22 mouse cellular contexts compared by ENCODE assay signal in genomic region chr1:56183503-56184198, GRCm38 (mm10).
DNase-seq lines count a peak whose midpoint lies in the region; ATAC-seq and TF ChIP-seq lines count a peak whose summit lies in the region.
"Had no signal": no experiment of that assay in that cellular context is flagged by ENCODE, and none has a peak within 500 bp of the region (broad histone marks: within the 10 kb centered on the region; RNA-seq: fewer than 3 reads in every experiment).

No protein-coding gene starts in this region.

- no peaks in the 10 kb centered on the region for H3K27me3 ChIP-seq in forebrain, postnatal 0 days (ENCODE audit: insufficient read depth, low read length)
- H3K27me3 ChIP-seq in forebrain, embryonic 13.5 days = no peaks in the 10 kb centered on the region
- H3K27me3 ChIP-seq in kidney, adult 2 months (replicated peaks; ENCODE audit: control insufficient read depth, insufficient read depth, low read length) = no peaks in the 10 kb centered on the region
- no peaks in the 10 kb centered on the region for H3K27me3 ChIP-seq in kidney, embryonic 14.5 days (ENCODE audit: control insufficient read depth, insufficient read depth, low read length)
- H3K27me3 ChIP-seq in limb, embryonic 13.5 days = peaks cover 3% of the 10 kb centered on the region; the same call in 1 of the 2 replicates
- H3K27me3 ChIP-seq in limb, embryonic 10.5 days (ENCODE audit: low read depth, poor library complexity, severe bottlenecking) = no peaks in the 10 kb centered on the region
- no peaks in the 10 kb centered on the region for H3K27me3 ChIP-seq in intestine, embryonic 16.5 days (replicated peaks; ENCODE audit: control insufficient read depth, insufficient read depth, low read length)
- H3K27me3 ChIP-seq: embryonic facial prominence, embryonic 12.5 days; heart, embryonic 15.5 days; midbrain, embryonic 15.5 days; neural tube, embryonic 15.5 days had no signal

- H3K36me3 ChIP-seq in forebrain, postnatal 0 days (ENCODE audit: insufficient read depth) = no peaks in the 10 kb centered on the region
- H3K36me3 ChIP-seq in forebrain, embryonic 13.5 days (ENCODE audit: poor library complexity, severe bottlenecking) = no peaks in the 10 kb centered on the region
- H3K36me3 ChIP-seq in kidney, adult 2 months (ENCODE audit: control insufficient read depth, insufficient read depth, low read length) = no peaks in the 10 kb centered on the region
- no peaks in the 10 kb centered on the region for H3K36me3 ChIP-seq in kidney, embryonic 14.5 days (ENCODE audit: control insufficient read depth, insufficient read depth, low read length)
- no peaks in the 10 kb centered on the region for H3K36me3 ChIP-seq in limb, embryonic 13.5 days
- no peaks in the 10 kb centered on the region for H3K36me3 ChIP-seq in limb, embryonic 10.5 days
- H3K36me3 ChIP-seq in intestine, embryonic 16.5 days (ENCODE audit: control insufficient read depth, insufficient read depth, low read length) = no peaks in the 10 kb centered on the region
- H3K36me3 ChIP-seq: embryonic facial prominence, embryonic 12.5 days; heart, embryonic 15.5 days; midbrain, embryonic 15.5 days; neural tube, embryonic 15.5 days had no signal

- H3K4me3 ChIP-seq in forebrain, postnatal 0 days (ENCODE audit: low read depth, low read length) = no peak overlapping the region
- H3K4me3 ChIP-seq in forebrain, embryonic 13.5 days = no peak overlapping the region
- no peak overlapping the region for H3K4me3 ChIP-seq in kidney, adult 2 months (ENCODE audit: insufficient read depth, low read depth, low read length)
- no peak overlapping the region for H3K4me3 ChIP-seq in kidney, embryonic 14.5 days (ENCODE audit: low read length)
- no peak overlapping the region for H3K4me3 ChIP-seq in limb, embryonic 13.5 days
- H3K4me3 ChIP-seq in limb, embryonic 10.5 days = no peak overlapping the region
- no peak overlapping the region for H3K4me3 ChIP-seq in intestine, embryonic 16.5 days (ENCODE audit: low read length)
- H3K4me3 ChIP-seq: embryonic facial prominence, embryonic 12.5 days; erythroblast, embryonic 14.5 days; gastrocnemius, adult 2 months; heart, embryonic 15.5 days; midbrain, embryonic 15.5 days; myocyte; neural tube, embryonic 15.5 days had no signal

- H3K27ac ChIP-seq in forebrain, postnatal 0 days (ENCODE audit: low read depth, low read length) = no peak overlapping the region
- H3K27ac ChIP-seq in forebrain, embryonic 13.5 days = no peak overlapping the region
- no peak overlapping the region for H3K27ac ChIP-seq in kidney, adult 2 months (ENCODE audit: insufficient read depth, low read depth, low read length)
- H3K27ac ChIP-seq in kidney, embryonic 14.5 days (ENCODE audit: low read depth, low read length) = no peak overlapping the region
- no peak overlapping the region for H3K27ac ChIP-seq in limb, embryonic 13.5 days
- no peak overlapping the region for H3K27ac ChIP-seq in limb, embryonic 10.5 days
- no peak overlapping the region for H3K27ac ChIP-seq in intestine, embryonic 16.5 days (ENCODE audit: low read length)
- H3K27ac ChIP-seq: embryonic facial prominence, embryonic 12.5 days; gastrocnemius, adult 2 months; heart, embryonic 15.5 days; midbrain, embryonic 15.5 days; neural tube, embryonic 15.5 days had no signal

- 72% methylated on average over 8 of the region's 8 CpGs for WGBS in forebrain, postnatal 0 days
- 83% methylated on average over 8 of the region's 8 CpGs for WGBS in forebrain, embryonic 13.5 days
- 43% methylated on average over 8 of the region's 8 CpGs for WGBS in kidney, adult 2 months
- 34% methylated on average over 8 of the region's 8 CpGs for WGBS in kidney, embryonic 14.5 days
- WGBS in limb, embryonic 13.5 days = 14% methylated on average over 8 of the region's 8 CpGs
- WGBS in limb, embryonic 10.5 days = 57% methylated on average over 8 of the region's 8 CpGs
- WGBS in intestine, embryonic 16.5 days = 36% methylated on average over 8 of the region's 8 CpGs

- H3K4me1 ChIP-seq in forebrain, postnatal 0 days (ENCODE audit: insufficient read depth) = no peaks in the 10 kb centered on the region
- no peaks in the 10 kb centered on the region for H3K4me1 ChIP-seq in forebrain, embryonic 13.5 days
- no peaks in the 10 kb centered on the region for H3K4me1 ChIP-seq in kidney, adult 2 months (ENCODE audit: control insufficient read depth, insufficient read depth, low read length)
- no peaks in the 10 kb centered on the region for H3K4me1 ChIP-seq in kidney, embryonic 14.5 days (ENCODE audit: control insufficient read depth, insufficient read depth, low read length)
- peaks cover 10% of the 10 kb centered on the region for H3K4me1 ChIP-seq in limb, embryonic 13.5 days
- peaks cover 10% of the 10 kb centered on the region for H3K4me1 ChIP-seq in limb, embryonic 10.5 days
- peaks cover 3% of the 10 kb centered on the region; the same call in 1 of the 2 replicates for H3K4me1 ChIP-seq in intestine, embryonic 16.5 days (ENCODE audit: control insufficient read depth, insufficient read depth, low read length)
- H3K4me1 ChIP-seq: embryonic facial prominence, embryonic 12.5 days; midbrain, embryonic 15.5 days had no signal

- H3K9me3 ChIP-seq in forebrain, postnatal 0 days (ENCODE audit: low read length) = no peaks in the 10 kb centered on the region
- H3K9me3 ChIP-seq in forebrain, embryonic 13.5 days (replicated peaks) = no peaks in the 10 kb centered on the region
- H3K9me3 ChIP-seq in kidney, embryonic 14.5 days (ENCODE audit: control insufficient read depth, low read length) = no peaks in the 10 kb centered on the region
- no peaks in the 10 kb centered on the region for H3K9me3 ChIP-seq in limb, embryonic 13.5 days
- no peaks in the 10 kb centered on the region for H3K9me3 ChIP-seq in limb, embryonic 10.5 days (replicated peaks)
- no peaks in the 10 kb centered on the region for H3K9me3 ChIP-seq in intestine, embryonic 16.5 days (ENCODE audit: control insufficient read depth, low read length)
- H3K9me3 ChIP-seq: embryonic facial prominence, embryonic 12.5 days; heart, embryonic 15.5 days; midbrain, embryonic 15.5 days; neural tube, embryonic 15.5 days had no signal

- TF ChIP-seq CTCF in forebrain, postnatal 0 days (IDR thresholded peaks at IDR 0.05; ENCODE audit: low read depth) = no peak
- no peak for TF ChIP-seq CTCF in kidney, adult 2 months (conservative IDR thresholded peaks at IDR 0.05; ENCODE audit: insufficient read depth, insufficient read length, low read depth, low read length)

- no peak overlapping the region for H3K9ac ChIP-seq in forebrain, postnatal 0 days
- no peak overlapping the region for H3K9ac ChIP-seq in forebrain, embryonic 13.5 days
- H3K9ac ChIP-seq in kidney, embryonic 14.5 days (ENCODE audit: low read depth, low read length) = no peak overlapping the region
- H3K9ac ChIP-seq in limb, embryonic 13.5 days = no peak overlapping the region
- no peak overlapping the region for H3K9ac ChIP-seq in intestine, embryonic 16.5 days (ENCODE audit: low read depth, low read length)
- H3K9ac ChIP-seq: embryonic facial prominence, embryonic 12.5 days; heart, embryonic 15.5 days; midbrain, embryonic 15.5 days; neural tube, embryonic 15.5 days had no signal

- TF ChIP-seq POLR2A in kidney, adult 2 months (IDR thresholded peaks at IDR 0.05; ENCODE audit: low read depth, low read length) = no peak

- H3K4me2 ChIP-seq in forebrain, postnatal 0 days (ENCODE audit: low read depth) = no peak overlapping the region
- H3K4me2 ChIP-seq in forebrain, embryonic 13.5 days = no peak overlapping the region
- H3K4me2 ChIP-seq in kidney, embryonic 14.5 days (replicated peaks; ENCODE audit: low read depth, low read length) = no peak overlapping the region
- no peak overlapping the region; the same call in 1 of the 2 replicates for H3K4me2 ChIP-seq in limb, embryonic 13.5 days (replicated peaks)
- 0 out of 2 replicates have a peak overlapping the region, but pooled peaks have one; percentile 7 for H3K4me2 ChIP-seq in intestine, embryonic 16.5 days (ENCODE audit: low read depth, low read length)
- H3K4me2 ChIP-seq: embryonic facial prominence, embryonic 12.5 days; heart, embryonic 15.5 days; liver, embryonic 11.5 days; midbrain, embryonic 15.5 days; neural tube, embryonic 15.5 days had no signal

- ATAC-seq in forebrain, postnatal 0 days = no peak
- ATAC-seq in forebrain, embryonic 13.5 days = no peak
- no peak for ATAC-seq in kidney, embryonic 14.5 days (ENCODE audit: low FRiP score, low TSS enrichment)
- peak; percentile 44; the same call in 1 of the 2 replicates for ATAC-seq in limb, embryonic 13.5 days (ENCODE audit: low FRiP score, low read depth)
- ATAC-seq in intestine, embryonic 16.5 days = peak; percentile 48; the same call in 1 of the 2 replicates
- ATAC-seq: CD4-positive, CD25-positive, alpha-beta regulatory T cell, adult 4 months; forebrain, embryonic 16.5 days; midbrain, embryonic 15.5 days; Patski had no signal

- peak; percentile 11 for DNase-seq in forebrain, postnatal 0 days
- peak; percentile 10 for DNase-seq in kidney, adult 2 months
- no peak for DNase-seq in limb, embryonic 10.5 days (ENCODE audit: low spot score)
- DNase-seq: adrenal gland, adult 8-10 months; gastrocnemius, adult 2 months; kidney, postnatal 10 days; lung, adult 18-20 months; thymus, postnatal 25 days had no signal

Comparison
In these comparisons a context has a peak if more than half of its experiments do, and no peak if none do; other contexts are left out.
1. ATAC-seq: peak in limb, embryonic 13.5 days (single experiment) and intestine, embryonic 16.5 days (single experiment); none in forebrain, postnatal 0 days (single experiment), forebrain, embryonic 13.5 days (single experiment) and kidney, embryonic 14.5 days (single experiment).